Mouse (Mus musculus): ENCODE measurements at regions not wholly inside any gene's neighbourhood (a gene's known extent, or its start where the extent isn't known, plus 50 kb on each side); places are given as distances from the start of the nearest gene placed in this dataset.

- TF ChIP-seq CTCF (IDR thresholded peaks at IDR 0.05; ENCODE audit: borderline replicate concordance, insufficient read depth, low read depth, low read length) (no peak), POLR2A (IDR thresholded peaks at IDR 0.05; ENCODE audit: borderline replicate concordance, insufficient read depth, low read length) (no peak)
- Histone ChIP-seq H3K27me3 (ENCODE audit: control insufficient read depth, insufficient read depth, low read length) (no peaks in the 10 kb centered on the region; the same call in 1 of the 2 replicates), H3K27ac (ENCODE audit: insufficient read depth, low read length) (peak overlapping the region; percentile 21; the same call in 1 of the 2 replicates), H3K4me1 (ENCODE audit: control insufficient read depth, insufficient read depth, low read length) (0 out of 2 replicates have a peak, but pooled peaks cover 2% of the 10 kb centered on the region), H3K4me3 (replicated peaks; ENCODE audit: insufficient read depth, low read depth, low read length) (no peak overlapping the region)
- DNase-seq: peak; percentile 16 to 55
- WGBS: 3% methylated on average over 22 of the region's 22 CpGs
Measured at GRCm38 (mm10) chr3:35340935-35341800, 412.7 kb upstream of the Atp11b start.

GRCm38 (mm10) chr3:35341840-35342239 lies 412.1 kb upstream of the Atp11b start:
- WGBS: 23% methylated on average over 9 of the region's 9 CpGs
- DNase-seq: no peak

GRCm38 (mm10) chr3:35342584-35342983 lies 411.3 kb upstream of the Atp11b start:
- no peaks in the 10 kb centered on the region; the same call in 1 of the 2 replicates for H3K27me3 ChIP-seq (ENCODE audit: control insufficient read depth, insufficient read depth, low read length)
- no peak overlapping the region for H3K4me3 ChIP-seq (replicated peaks; ENCODE audit: insufficient read depth, low read depth, low read length)
- DNase-seq: no peak
- TF ChIP-seq POLR2A (IDR thresholded peaks at IDR 0.05; ENCODE audit: borderline replicate concordance, insufficient read depth, low read length) (no peak), CTCF (IDR thresholded peaks at IDR 0.05; ENCODE audit: borderline replicate concordance, insufficient read depth, low read depth, low read length) (no peak)
- WGBS: 69% methylated on average over 4 of the region's 4 CpGs
- H3K27ac ChIP-seq (ENCODE audit: insufficient read depth, low read length): no peak overlapping the region
- H3K4me1 ChIP-seq (ENCODE audit: control insufficient read depth, insufficient read depth, low read length): 0 out of 2 replicates have a peak, but pooled peaks cover 2% of the 10 kb centered on the region

More at GRCm38 (mm10) chr3:35341840-35342239, 412.1 kb upstream of the Atp11b start:
- H3K4me3 ChIP-seq (replicated peaks; ENCODE audit: insufficient read depth, low read depth, low read length): no peak overlapping the region
- no peak overlapping the region; the same call in 1 of the 2 replicates for H3K27ac ChIP-seq (ENCODE audit: insufficient read depth, low read length)
- 0 out of 2 replicates have a peak, but pooled peaks cover 2% of the 10 kb centered on the region for H3K4me1 ChIP-seq (ENCODE audit: control insufficient read depth, insufficient read depth, low read length)
- H3K27me3 ChIP-seq (ENCODE audit: control insufficient read depth, insufficient read depth, low read length): no peaks in the 10 kb centered on the region; the same call in 1 of the 2 replicates
- no peak for TF ChIP-seq CTCF (IDR thresholded peaks at IDR 0.05; ENCODE audit: borderline replicate concordance, insufficient read depth, low read depth, low read length)
- no peak for TF ChIP-seq POLR2A (IDR thresholded peaks at IDR 0.05; ENCODE audit: borderline replicate concordance, insufficient read depth, low read length)

- H3K4me1 ChIP-seq (ENCODE audit: control insufficient read depth, insufficient read depth, low read length): 0 out of 2 replicates have a peak, but pooled peaks cover 2% of the 10 kb centered on the region
- DNase-seq: no peak
- TF ChIP-seq POLR2A (IDR thresholded peaks at IDR 0.05; ENCODE audit: borderline replicate concordance, insufficient read depth, low read length): no peak
- no peak for TF ChIP-seq CTCF (IDR thresholded peaks at IDR 0.05; ENCODE audit: borderline replicate concordance, insufficient read depth, low read depth, low read length)
- no peak overlapping the region for H3K27ac ChIP-seq (ENCODE audit: insufficient read depth, low read length)
- H3K4me3 ChIP-seq (replicated peaks; ENCODE audit: insufficient read depth, low read depth, low read length): no peak overlapping the region
- H3K27me3 ChIP-seq (ENCODE audit: control insufficient read depth, insufficient read depth, low read length): no peaks in the 10 kb centered on the region; the same call in 1 of the 2 replicates
- WGBS: 39% methylated on average over 5 of the region's 5 CpGs
Measured at GRCm38 (mm10) chr3:35343936-35344335, 410.0 kb upstream of the Atp11b start.

- Histone ChIP-seq H3K27ac (ENCODE audit: insufficient read depth, low read length) (no peak overlapping the region), H3K4me1 (ENCODE audit: control insufficient read depth, insufficient read depth, low read length) (no peaks in the 10 kb centered on the region), H3K27me3 (ENCODE audit: control insufficient read depth, insufficient read depth, low read length) (no peaks in the 10 kb centered on the region; the same call in 1 of the 2 replicates), H3K4me3 (replicated peaks; ENCODE audit: insufficient read depth, low read depth, low read length) (no peak overlapping the region)
- 5% methylated on average over 7 of the region's 7 CpGs for WGBS
- TF ChIP-seq POLR2A (IDR thresholded peaks at IDR 0.05; ENCODE audit: borderline replicate concordance, insufficient read depth, low read length) (no peak), CTCF (IDR thresholded peaks at IDR 0.05; ENCODE audit: borderline replicate concordance, insufficient read depth, low read depth, low read length) (no peak)
- no peak for DNase-seq
Measured at GRCm38 (mm10) chr3:35349114-35349513, 404.8 kb upstream of the Atp11b start.

- TF ChIP-seq CTCF (IDR thresholded peaks at IDR 0.05; ENCODE audit: borderline replicate concordance, insufficient read depth, low read depth, low read length) (no peak), POLR2A (IDR thresholded peaks at IDR 0.05; ENCODE audit: borderline replicate concordance, insufficient read depth, low read length) (no peak)
- H3K27me3 ChIP-seq (ENCODE audit: control insufficient read depth, insufficient read depth, low read length): no peaks in the 10 kb centered on the region; the same call in 1 of the 2 replicates
- H3K4me1 ChIP-seq (ENCODE audit: control insufficient read depth, insufficient read depth, low read length): no peaks in the 10 kb centered on the region
- no peak overlapping the region for H3K4me3 ChIP-seq (replicated peaks; ENCODE audit: insufficient read depth, low read depth, low read length)
- DNase-seq: no peak
- no peak overlapping the region for H3K27ac ChIP-seq (ENCODE audit: insufficient read depth, low read length)
- WGBS: 87% methylated on average over 9 of the region's 9 CpGs
Measured at GRCm38 (mm10) chr3:35353442-35353841, 400.5 kb upstream of the Atp11b start.

- Histone ChIP-seq H3K27me3 (ENCODE audit: control insufficient read depth, insufficient read depth, low read length) (no peaks in the 10 kb centered on the region; the same call in 1 of the 2 replicates), H3K4me1 (ENCODE audit: control insufficient read depth, insufficient read depth, low read length) (no peaks in the 10 kb centered on the region), H3K4me3 (replicated peaks; ENCODE audit: insufficient read depth, low read depth, low read length) (no peak overlapping the region), H3K27ac (ENCODE audit: insufficient read depth, low read length) (no peak overlapping the region)
- WGBS: 31% methylated on average over 7 of the region's 7 CpGs
- DNase-seq: no peak
- TF ChIP-seq POLR2A (IDR thresholded peaks at IDR 0.05; ENCODE audit: borderline replicate concordance, insufficient read depth, low read length): no peak
- no peak for TF ChIP-seq CTCF (IDR thresholded peaks at IDR 0.05; ENCODE audit: borderline replicate concordance, insufficient read depth, low read depth, low read length)
Measured at GRCm38 (mm10) chr3:35353920-35354319, 400.0 kb upstream of the Atp11b start.
